In the genomic region with DNA sequence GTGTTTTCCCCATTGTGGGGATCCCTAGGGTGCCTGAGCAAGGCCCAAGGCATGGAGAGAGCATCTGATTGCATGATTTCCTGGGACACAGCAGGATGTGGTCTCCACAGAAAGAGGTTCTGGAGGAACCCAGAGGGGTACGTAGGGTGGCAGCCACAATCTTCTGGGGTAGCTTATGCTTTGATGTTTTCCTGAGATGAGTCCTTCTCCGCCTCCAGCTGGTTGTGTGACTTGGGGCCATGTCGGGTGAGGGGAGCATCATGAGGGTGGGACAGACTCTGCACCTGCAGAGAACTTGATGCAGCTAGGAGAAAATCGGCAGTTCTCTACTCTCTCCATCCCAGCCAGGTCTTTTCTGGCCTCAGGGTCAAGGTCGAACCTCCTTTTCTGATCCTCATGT, we compare ENCODE assay signal across 21 mouse cellular contexts. TPM values are rescaled to one million over a fixed set of nuclear protein-coding genes. Genes with fewer than 3 reads are reported as not detected.
DNase-seq lines count a peak whose midpoint lies in the region; ATAC-seq and TF ChIP-seq lines count a peak whose summit lies in the region.
"Had no signal": no experiment of that assay in that cellular context is flagged by ENCODE, and none has a peak within 500 bp of the region (broad histone marks: within the 10 kb centered on the region; RNA-seq: fewer than 3 reads in every experiment).

No protein-coding gene starts in this region.

- no peak overlapping the region for H3K4me3 ChIP-seq in heart, embryonic 14.5 days (ENCODE audit: control insufficient read depth in 1 of 2, insufficient read depth in 1 of 2, low read depth in 1 of 2, low read length in 2 of 2)
- H3K4me3 ChIP-seq in thymus, adult 2 months (ENCODE audit: control insufficient read depth, insufficient read depth, low read length), result no peak overlapping the region
- H3K4me3 ChIP-seq in hindbrain, embryonic 11.5 days (ENCODE audit: low read depth, low read length), result no peak overlapping the region
- H3K4me3 ChIP-seq: embryonic facial prominence, embryonic 12.5 days; intestine, embryonic 15.5 days; liver, embryonic 15.5 days; lung, embryonic 15.5 days; megakaryocyte, embryonic 14.5 days had no signal

- TF ChIP-seq POLR2A in thymus, adult 2 months (IDR thresholded peaks at IDR 0.05; ENCODE audit: control insufficient read depth, extremely low read depth, insufficient read depth, low read length, poor library complexity), result no peak

- DNase-seq in heart, adult 11 months, result no peak
- DNase-seq in thymus, adult 2 months, result no peak
- DNase-seq in thymus, adult 18-20 months, result no peak
- peak; percentile 57 for DNase-seq in thymus, postnatal 14 days
- DNase-seq in left cerebral cortex, postnatal 36 days (ENCODE audit: low spot score in 2 of 2), result no peak
- no peak for DNase-seq in hindbrain, embryonic 11.5 days (ENCODE audit: low spot score)
- DNase-seq: adrenal gland, postnatal 10 days; cerebellum, adult 2 months; cerebellum, postnatal 25 days; heart, postnatal 4 days; kidney, postnatal 4 days; lung, postnatal 36 days; midbrain, embryonic 14.5 days had no signal

- H3K36me3 ChIP-seq in heart, embryonic 14.5 days (ENCODE audit: control insufficient read depth, insufficient read depth, low read length), result 0 out of 2 replicates have a peak, but pooled peaks cover 4% of the 10 kb centered on the region
- H3K36me3 ChIP-seq in thymus, adult 2 months (ENCODE audit: control insufficient read depth, insufficient read depth, low read length), result no peaks in the 10 kb centered on the region
- no peaks in the 10 kb centered on the region for H3K36me3 ChIP-seq in hindbrain, embryonic 11.5 days (ENCODE audit: control insufficient read depth, insufficient read depth, low read length)
- H3K36me3 ChIP-seq: embryonic facial prominence, embryonic 12.5 days; intestine, embryonic 15.5 days; liver, embryonic 15.5 days; lung, embryonic 15.5 days had no signal

- ATAC-seq in heart, embryonic 14.5 days (ENCODE audit: insufficient number of reproducible peaks, insufficient read depth, low FRiP score, low read depth), result no peak
- no peak for ATAC-seq in hindbrain, embryonic 11.5 days (ENCODE audit: low FRiP score)
- ATAC-seq: hindbrain, embryonic 16.5 days; intestine, embryonic 15.5 days had no signal

- H3K27me3 ChIP-seq in heart, embryonic 14.5 days (ENCODE audit: control insufficient read depth, insufficient read depth, low read length), result no peaks in the 10 kb centered on the region
- no peaks in the 10 kb centered on the region for H3K27me3 ChIP-seq in thymus, adult 2 months (ENCODE audit: control insufficient read depth, insufficient read depth, low read length)
- H3K27me3 ChIP-seq in hindbrain, embryonic 11.5 days (ENCODE audit: control insufficient read depth, insufficient read depth, low read length), result no peaks in the 10 kb centered on the region
- H3K27me3 ChIP-seq: embryonic facial prominence, embryonic 12.5 days; intestine, embryonic 15.5 days; liver, embryonic 15.5 days; lung, embryonic 15.5 days had no signal

- no peaks in the 10 kb centered on the region for H3K9me3 ChIP-seq in heart, embryonic 14.5 days (ENCODE audit: control insufficient read depth, low read length)
- H3K9me3 ChIP-seq in hindbrain, embryonic 11.5 days (ENCODE audit: control insufficient read depth, low read length), result no peaks in the 10 kb centered on the region
- H3K9me3 ChIP-seq: embryonic facial prominence, embryonic 12.5 days; intestine, embryonic 15.5 days; liver, embryonic 15.5 days; lung, embryonic 15.5 days; megakaryocyte, embryonic 14.5 days had no signal

- H3K4me1 ChIP-seq in heart, embryonic 14.5 days (ENCODE audit: control insufficient read depth in 2 of 2, insufficient read depth in 2 of 2, low read length in 2 of 2), result peaks cover 63 to 79% of the 10 kb centered on the region in 2 experiments
- peaks cover 20% of the 10 kb centered on the region for H3K4me1 ChIP-seq in thymus, adult 2 months (replicated peaks; ENCODE audit: control insufficient read depth, insufficient read depth, low read length)
- H3K4me1 ChIP-seq in hindbrain, embryonic 11.5 days (replicated peaks; ENCODE audit: control insufficient read depth, insufficient read depth, low read length), result peaks cover 4% of the 10 kb centered on the region; the same call in 1 of the 2 replicates

- H3K4me2 ChIP-seq in heart, embryonic 14.5 days (ENCODE audit: low read length), result 0 out of 2 replicates have a peak overlapping the region, but pooled peaks have one; percentile 27
- no peak overlapping the region for H3K4me2 ChIP-seq in hindbrain, embryonic 11.5 days (replicated peaks; ENCODE audit: low read depth, low read length)
- H3K4me2 ChIP-seq: embryonic facial prominence, embryonic 12.5 days; lung, embryonic 15.5 days had no signal

- TF ChIP-seq CTCF in thymus, adult 2 months (IDR thresholded peaks at IDR 0.05; ENCODE audit: borderline replicate concordance, control insufficient read depth, extremely low read depth, insufficient read depth, low read length, poor library complexity), result no peak

- H3K27ac ChIP-seq in heart, embryonic 14.5 days (replicated peaks in 1 of 2; ENCODE audit: control insufficient read depth in 1 of 2, insufficient read depth in 1 of 2, low read depth in 2 of 2, low read length in 2 of 2), result peak overlapping the region; percentile 27 to 53; a peak in 1 of 4 replicates
- H3K27ac ChIP-seq in thymus, adult 2 months (ENCODE audit: control insufficient read depth, insufficient read depth, low read length), result 0 out of 2 replicates have a peak overlapping the region, but pooled peaks have one; percentile 28
- no peak overlapping the region for H3K27ac ChIP-seq in hindbrain, embryonic 11.5 days (ENCODE audit: low read depth, low read length)
- H3K27ac ChIP-seq: embryonic facial prominence, embryonic 12.5 days; intestine, embryonic 15.5 days; liver, embryonic 15.5 days; lung, embryonic 15.5 days; stomach, postnatal 0 days had no signal

- 67% methylated on average over 5 of the region's 5 CpGs for WGBS in heart, embryonic 14.5 days
- WGBS in thymus, adult 2 months, result 21% methylated on average over 5 of the region's 5 CpGs
- WGBS in hindbrain, embryonic 11.5 days, result 91% methylated on average over 5 of the region's 5 CpGs

- intact Hi-C loops in left cerebral cortex, postnatal 36 days (cut with DNase I), result no loop called here

- H3K9ac ChIP-seq in heart, embryonic 14.5 days (ENCODE audit: low read length), result 0 out of 2 replicates have a peak overlapping the region, but pooled peaks have one; percentile 27
- H3K9ac ChIP-seq in hindbrain, embryonic 11.5 days (ENCODE audit: low read depth, low read length), result no peak overlapping the region
- H3K9ac ChIP-seq: embryonic facial prominence, embryonic 12.5 days; intestine, embryonic 15.5 days; liver, embryonic 15.5 days; lung, embryonic 15.5 days had no signal

RNA-seq across cellular contexts. Expression of a gene that starts 36.4 kb away (rescaled TPM):
- polyA plus RNA-seq in heart, embryonic 14.5 days (2014; fragmentation: Nextera tagmentation; extraction: Ambion mirVana), result 5.2 and 5.7 TPM in 2 replicates
- 35.9 and 40.3 TPM in 2 replicates for polyA plus RNA-seq in thymus, adult 2 months (2012; rRNA removed)
- total RNA-seq in left cerebral cortex, postnatal 36 days (2021), result 10 to 100 TPM; 19.7 to 25.6 TPM
- 6.5 and 7.6 TPM in 2 replicates for polyA plus RNA-seq in hindbrain, embryonic 11.5 days (2014; fragmentation: Nextera tagmentation; extraction: Ambion mirVana)
